Mouse (Mus musculus): ENCODE results near the gene Izumo1. TPM values are rescaled to one million over a fixed set of nuclear protein-coding genes. Genes with fewer than 3 reads are reported as not detected.

The Izumo1 gene
- polyA plus RNA-seq, 1 experiment from 2014 or later: 0.08 TPM

DNA sequence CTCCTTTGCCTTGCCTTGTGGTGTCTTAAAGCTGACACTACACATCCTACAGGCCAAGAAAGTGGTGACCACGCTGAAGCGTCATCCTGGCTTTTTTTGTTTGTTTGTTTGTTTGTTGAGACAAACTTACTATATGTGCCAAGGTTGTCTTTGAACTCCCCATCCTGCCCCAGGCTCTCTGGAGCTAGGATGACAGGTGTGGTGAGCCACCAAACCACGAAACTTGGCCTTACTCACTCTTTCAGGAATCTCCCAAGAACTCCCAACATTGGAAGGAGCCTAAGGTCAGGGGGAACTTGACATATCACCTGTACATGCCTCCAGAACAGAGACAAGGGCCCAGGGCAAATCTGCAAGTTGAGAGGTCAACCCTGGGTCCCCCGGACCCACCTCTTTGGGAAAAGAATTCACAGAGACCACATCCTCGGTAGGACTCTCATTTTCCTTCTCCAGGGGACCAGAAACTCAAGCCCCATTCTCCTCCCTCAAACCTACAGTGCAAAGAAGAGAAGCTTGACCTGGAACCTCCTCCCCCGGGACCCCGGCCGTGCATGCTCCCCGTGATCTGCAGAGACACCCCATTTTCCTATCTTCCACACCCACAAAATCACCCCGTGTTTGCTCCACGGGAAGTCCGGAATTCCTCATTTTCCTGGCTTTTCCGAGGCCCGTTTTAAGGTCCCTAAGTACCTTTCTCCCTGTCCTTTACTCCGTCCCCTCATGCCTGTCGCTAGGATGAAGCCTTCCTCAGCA lies 21.1 kb downstream of the Izumo1 start:
- H3K4me3 ChIP-seq (ENCODE audit: low read depth, low read length): peak overlapping the region; percentile 25
- no peak for ATAC-seq
- H3K9me3 ChIP-seq (ENCODE audit: control insufficient read depth): no peaks in the 10 kb centered on the region
- peak overlapping the region; percentile 51; the same call in 1 of the 2 replicates for H3K27ac ChIP-seq (ENCODE audit: low read depth, low read length)
- H3K4me1 ChIP-seq (replicated peaks; ENCODE audit: control insufficient read depth, insufficient read depth, low read length): no peaks in the 10 kb centered on the region
- H3K9ac ChIP-seq (ENCODE audit: low read depth, low read length): 0 out of 2 replicates have a peak overlapping the region, but pooled peaks have one; percentile 19
- H3K36me3 ChIP-seq (ENCODE audit: control insufficient read depth, insufficient read depth): no peaks in the 10 kb centered on the region
- TF ChIP-seq CTCF (IDR thresholded peaks at IDR 0.05; ENCODE audit: low read depth): no peak
- H3K4me2 ChIP-seq (replicated peaks; ENCODE audit: low read depth): peak overlapping the region; percentile 56
- peaks cover 43% of the 10 kb centered on the region; the same call in 1 of the 2 replicates for H3K27me3 ChIP-seq (replicated peaks; ENCODE audit: control insufficient read depth, insufficient read depth, low read length)
- WGBS: 42% methylated on average over 16 of the region's 16 CpGs

DNA sequence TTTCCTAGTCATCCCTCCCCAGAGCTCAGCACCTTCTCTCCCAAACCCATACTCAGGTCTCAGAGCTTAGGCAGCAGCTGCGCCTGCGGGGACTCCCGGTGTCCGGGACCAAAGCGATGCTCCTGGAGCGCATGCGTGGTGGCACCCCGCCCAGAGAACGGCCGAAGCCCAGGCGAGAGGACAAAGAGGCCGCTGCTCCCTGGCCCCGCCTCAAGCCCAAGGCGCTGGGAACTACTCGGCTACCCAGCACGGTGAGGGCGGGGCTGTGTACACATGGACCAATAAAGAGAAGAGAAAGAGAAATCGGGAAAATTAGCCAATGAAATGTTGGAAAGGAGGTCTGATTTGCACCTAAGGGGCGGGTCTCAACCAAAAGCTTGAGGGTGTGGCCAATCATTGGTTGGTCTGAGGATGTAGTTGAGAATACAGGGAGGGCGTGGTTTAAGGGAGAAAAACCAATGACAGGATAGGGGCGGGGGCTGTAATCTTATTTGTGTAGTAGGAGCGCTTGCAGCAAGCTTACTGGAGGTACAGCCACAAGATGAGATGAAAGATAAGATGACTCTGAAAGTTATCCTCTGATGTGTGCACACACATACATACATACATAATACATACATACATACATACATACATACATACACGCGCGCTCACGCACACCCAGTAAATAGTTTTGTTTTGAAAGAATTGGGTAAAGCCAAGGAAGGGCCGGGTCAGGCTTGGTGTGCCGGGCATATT lies 22.0 kb downstream of the Izumo1 start:
- no peaks in the 10 kb centered on the region for H3K4me1 ChIP-seq (replicated peaks; ENCODE audit: control insufficient read depth, insufficient read depth, low read length)
- no peaks in the 10 kb centered on the region for H3K36me3 ChIP-seq (ENCODE audit: control insufficient read depth, insufficient read depth)
- H3K4me2 ChIP-seq (replicated peaks; ENCODE audit: low read depth): peak overlapping the region; percentile 56
- peak overlapping the region; percentile 22; the same call in 1 of the 2 replicates for H3K9ac ChIP-seq (ENCODE audit: low read depth, low read length)
- peaks cover 43% of the 10 kb centered on the region; the same call in 1 of the 2 replicates for H3K27me3 ChIP-seq (replicated peaks; ENCODE audit: control insufficient read depth, insufficient read depth, low read length)
- 7% methylated on average over 28 of the region's 28 CpGs for WGBS
- H3K9me3 ChIP-seq (ENCODE audit: control insufficient read depth): no peaks in the 10 kb centered on the region
- peak; percentile 82 for ATAC-seq
- no peak for TF ChIP-seq CTCF (IDR thresholded peaks at IDR 0.05; ENCODE audit: low read depth)
- peak overlapping the region; percentile 25 for H3K4me3 ChIP-seq (ENCODE audit: low read depth, low read length)
- H3K27ac ChIP-seq (ENCODE audit: low read depth, low read length): peak overlapping the region; percentile 77

DNA sequence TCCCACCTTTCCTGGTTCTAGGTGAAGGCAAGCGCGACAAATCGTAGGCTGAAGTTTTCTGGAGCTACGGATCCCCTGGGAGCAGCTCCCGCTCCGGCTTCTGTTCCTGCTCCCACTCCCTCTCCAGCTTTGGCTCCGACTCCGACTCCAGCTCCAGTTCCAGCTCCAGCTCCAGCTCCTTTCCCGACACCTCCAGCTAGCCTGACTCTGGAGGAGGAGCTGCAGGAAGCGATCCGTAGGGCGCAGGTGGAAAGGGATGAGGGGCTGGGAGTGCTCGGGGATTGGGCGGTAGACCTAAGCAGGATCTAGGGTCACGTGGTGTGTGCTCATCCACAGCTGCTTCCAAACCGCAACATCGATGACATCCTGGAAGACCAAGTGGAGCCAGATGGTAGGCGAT lies 22.6 kb downstream of the Izumo1 start:
- Histone ChIP-seq H3K4me1 (replicated peaks; ENCODE audit: control insufficient read depth, insufficient read depth, low read length) (no peaks in the 10 kb centered on the region), H3K9me3 (ENCODE audit: control insufficient read depth) (no peaks in the 10 kb centered on the region), H3K9ac (ENCODE audit: low read depth, low read length) (peak overlapping the region; percentile 22; the same call in 1 of the 2 replicates), H3K4me3 (ENCODE audit: low read depth, low read length) (peak overlapping the region; percentile 25), H3K27ac (ENCODE audit: low read depth, low read length) (peak overlapping the region; percentile 77), H3K27me3 (replicated peaks; ENCODE audit: control insufficient read depth, insufficient read depth, low read length) (peaks cover 40% of the 10 kb centered on the region; the same call in 1 of the 2 replicates), H3K36me3 (ENCODE audit: control insufficient read depth, insufficient read depth) (no peaks in the 10 kb centered on the region), H3K4me2 (replicated peaks; ENCODE audit: low read depth) (peak overlapping the region; percentile 56)
- no peak for TF ChIP-seq CTCF (IDR thresholded peaks at IDR 0.05; ENCODE audit: low read depth)
- no peak for ATAC-seq
- WGBS: 21% methylated on average over 18 of the region's 18 CpGs

DNA sequence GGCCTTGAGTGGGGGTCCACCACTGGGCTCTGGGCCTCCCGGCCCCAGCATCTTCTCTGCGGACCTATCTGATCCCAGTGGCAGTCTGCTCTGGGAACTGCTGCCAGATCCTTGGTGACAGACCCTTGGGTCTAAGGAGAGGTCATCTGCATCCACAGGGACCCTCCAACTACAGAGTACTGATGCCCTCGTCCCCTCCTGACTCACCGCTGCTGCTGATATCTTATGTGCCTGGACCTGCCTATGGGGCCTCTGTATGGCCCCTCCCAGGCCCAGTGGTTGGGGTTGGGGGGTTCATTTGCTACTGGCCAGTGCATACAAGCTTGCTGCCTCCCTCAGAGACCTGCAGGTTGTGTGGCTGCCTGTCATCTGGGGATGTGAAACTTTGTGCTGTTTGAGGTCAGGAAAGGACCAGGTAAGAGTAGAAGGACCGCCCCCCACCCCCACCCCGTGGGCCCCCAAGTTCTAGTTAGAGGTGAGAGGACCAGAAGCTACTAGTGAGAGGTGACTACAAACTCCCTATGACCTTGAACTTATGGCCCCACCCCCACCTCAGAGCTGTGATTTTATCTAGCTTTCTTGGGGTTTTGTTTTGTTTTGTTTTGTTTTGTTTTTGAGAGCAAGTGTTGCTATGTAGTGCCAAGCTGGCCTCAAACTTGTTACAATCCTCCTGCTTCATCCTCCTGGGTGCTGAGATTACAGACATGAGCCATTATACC lies 23.4 kb downstream of the Izumo1 start:
- Histone ChIP-seq H3K4me1 (replicated peaks; ENCODE audit: control insufficient read depth, insufficient read depth, low read length) (no peaks in the 10 kb centered on the region), H3K9me3 (ENCODE audit: control insufficient read depth) (no peaks in the 10 kb centered on the region), H3K4me3 (ENCODE audit: low read depth, low read length) (no peak overlapping the region), H3K9ac (ENCODE audit: low read depth, low read length) (no peak overlapping the region), H3K27ac (ENCODE audit: low read depth, low read length) (no peak overlapping the region), H3K36me3 (ENCODE audit: control insufficient read depth, insufficient read depth) (no peaks in the 10 kb centered on the region), H3K27me3 (replicated peaks; ENCODE audit: control insufficient read depth, insufficient read depth, low read length) (peaks cover 33% of the 10 kb centered on the region; the same call in 1 of the 2 replicates), H3K4me2 (replicated peaks; ENCODE audit: low read depth) (peak overlapping the region; percentile 56; the same call in 1 of the 2 replicates)
- TF ChIP-seq CTCF (IDR thresholded peaks at IDR 0.05; ENCODE audit: low read depth): no peak
- 74% methylated on average over 6 of the region's 6 CpGs for whole genome bisulfite sequencing
- no peak for ATAC-seq

DNA sequence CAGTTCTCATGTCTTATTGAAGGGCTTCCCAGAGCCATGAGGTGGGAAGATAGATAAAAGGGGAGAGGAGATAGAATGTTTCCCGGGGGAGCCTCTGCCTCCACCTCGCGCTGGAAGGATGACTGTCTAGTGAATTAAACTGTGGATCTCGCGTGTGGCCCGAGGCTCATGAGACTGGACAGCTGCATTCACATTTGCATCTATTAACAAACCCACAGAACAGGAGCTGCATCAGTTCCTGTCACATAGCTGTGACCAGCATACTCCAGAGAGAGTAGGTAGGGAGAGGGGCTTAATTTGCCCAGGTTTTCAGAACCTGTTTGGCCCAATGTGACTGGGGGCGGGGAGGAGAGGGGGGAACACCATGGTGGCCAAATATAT lies 24.0 kb downstream of the Izumo1 start:
- 84% methylated on average over 7 of the region's 7 CpGs for WGBS
- no peak for TF ChIP-seq CTCF (IDR thresholded peaks at IDR 0.05; ENCODE audit: low read depth)
- H3K9me3 ChIP-seq (ENCODE audit: control insufficient read depth): no peaks in the 10 kb centered on the region
- H3K27ac ChIP-seq (ENCODE audit: low read depth, low read length): no peak overlapping the region
- H3K36me3 ChIP-seq (ENCODE audit: control insufficient read depth, insufficient read depth): no peaks in the 10 kb centered on the region
- no peak overlapping the region for H3K4me2 ChIP-seq (replicated peaks; ENCODE audit: low read depth)
- H3K9ac ChIP-seq (ENCODE audit: low read depth, low read length): no peak overlapping the region
- no peak for ATAC-seq
- peaks cover 30% of the 10 kb centered on the region; the same call in 1 of the 2 replicates for H3K27me3 ChIP-seq (replicated peaks; ENCODE audit: control insufficient read depth, insufficient read depth, low read length)
- H3K4me3 ChIP-seq (ENCODE audit: low read depth, low read length): no peak overlapping the region
- H3K4me1 ChIP-seq (replicated peaks; ENCODE audit: control insufficient read depth, insufficient read depth, low read length): no peaks in the 10 kb centered on the region

DNA sequence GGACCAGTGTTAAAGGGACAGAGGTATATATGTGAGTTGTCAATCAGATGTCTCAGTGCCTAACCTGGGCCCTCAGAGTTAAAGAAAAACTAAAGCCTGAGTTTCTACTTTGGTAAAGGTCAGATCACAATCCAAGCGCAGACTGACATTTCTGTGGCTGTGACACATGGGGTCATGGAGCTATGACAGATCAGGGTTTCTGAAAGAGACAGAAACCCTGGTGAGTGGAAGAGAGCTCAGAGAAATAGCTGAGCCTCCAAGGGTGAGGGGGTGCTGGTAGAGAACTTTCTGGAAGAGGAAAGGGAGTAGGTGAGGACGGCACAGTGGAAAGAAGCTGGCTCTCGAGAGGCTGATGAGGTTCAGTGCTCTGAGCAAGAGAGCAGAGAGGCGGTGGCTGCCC lies 25.1 kb downstream of the Izumo1 start:
- Histone ChIP-seq H3K9me3 (ENCODE audit: control insufficient read depth) (no peaks in the 10 kb centered on the region), H3K27me3 (replicated peaks; ENCODE audit: control insufficient read depth, insufficient read depth, low read length) (peaks cover 26% of the 10 kb centered on the region; the same call in 1 of the 2 replicates), H3K27ac (ENCODE audit: low read depth, low read length) (no peak overlapping the region), H3K4me3 (ENCODE audit: low read depth, low read length) (no peak overlapping the region), H3K4me2 (replicated peaks; ENCODE audit: low read depth) (no peak overlapping the region), H3K9ac (ENCODE audit: low read depth, low read length) (no peak overlapping the region), H3K4me1 (replicated peaks; ENCODE audit: control insufficient read depth, insufficient read depth, low read length) (no peaks in the 10 kb centered on the region), H3K36me3 (ENCODE audit: control insufficient read depth, insufficient read depth) (no peaks in the 10 kb centered on the region)
- 83% methylated on average over 4 of the region's 4 CpGs for WGBS
- no peak for ATAC-seq
- no peak for TF ChIP-seq CTCF (IDR thresholded peaks at IDR 0.05; ENCODE audit: low read depth)

Data from intestine, postnatal 0 days (tissue).